Mouse (Mus musculus): ENCODE results near the gene Apol6. TPM values are rescaled to one million over a fixed set of nuclear protein-coding genes. Genes with fewer than 3 reads are reported as not detected.
A peak's percentile ranks its signal among the peaks of the same experiment; 100 is the strongest.

Apol6 gene
- polyA plus RNA-seq, 1 experiment: 4.8 TPM

GRCm38 (mm10) chr15:77068439-77068861 lies 23.9 kb downstream of the Apol6 start:
- Histone ChIP-seq H3K79me2 (ENCODE audit: control insufficient read depth, insufficient read depth) (no peaks in the 10 kb centered on the region), H3K4me2 (ENCODE audit: low read depth) (peak overlapping the region; percentile 62), H3K36me3 (ENCODE audit: control insufficient read depth, insufficient read depth) (no peaks in the 10 kb centered on the region), H3ac (ENCODE audit: control insufficient read depth, insufficient read length) (no peak overlapping the region), H3K27me3 (ENCODE audit: control insufficient read depth, insufficient read depth, insufficient read length) (no peaks in the 10 kb centered on the region), H3K4me3 (no peak overlapping the region)
- TF ChIP-seq MYOG (IDR thresholded peaks at IDR 0.05; ENCODE audit: control insufficient read depth in 1 of 3, insufficient read depth in 1 of 3, insufficient read length in 2 of 3, low read depth in 2 of 3) (no peak), TCF3 (IDR thresholded peaks at IDR 0.05; ENCODE audit: insufficient read length, low read depth) (no peak), MYOD1 (IDR thresholded peaks at IDR 0.05; ENCODE audit: control insufficient read depth in 1 of 3, insufficient read length in 2 of 3, low read depth in 2 of 3) (peak in 1 of 3 experiments; percentile 0), SRF (IDR thresholded peaks at IDR 0.05; ENCODE audit: control insufficient read depth, insufficient read length, low read depth) (no peak), POLR2A (IDR thresholded peaks at IDR 0.05; ENCODE audit: insufficient read length, low read depth) (peak; percentile 15), E2F4 (IDR thresholded peaks at IDR 0.05; ENCODE audit: insufficient read depth) (no peak), REST (IDR thresholded peaks at IDR 0.05; ENCODE audit: insufficient read depth, insufficient read length) (no peak), CEBPB (IDR thresholded peaks at IDR 0.05; ENCODE audit: insufficient read depth, poor library complexity, severe bottlenecking) (no peak), MAX (IDR thresholded peaks at IDR 0.05; ENCODE audit: low read depth) (no peak), USF1 (IDR thresholded peaks at IDR 0.05; ENCODE audit: low read depth) (no peak), POLR2AphosphoS2 (IDR thresholded peaks at IDR 0.05; ENCODE audit: insufficient read length, low read depth) (peak; percentile 44), TCF12 (IDR thresholded peaks at IDR 0.05; ENCODE audit: insufficient read depth, poor library complexity, severe bottlenecking) (no peak)

GRCm38 (mm10) chr15:77069019-77069418 lies 24.5 kb downstream of the Apol6 start:
- Histone ChIP-seq H3K27me3 (ENCODE audit: control insufficient read depth, insufficient read depth, insufficient read length) (no peaks in the 10 kb centered on the region), H3K4me3 (no peak overlapping the region), H3ac (ENCODE audit: control insufficient read depth, insufficient read length) (no peak overlapping the region), H3K36me3 (ENCODE audit: control insufficient read depth, insufficient read depth) (peaks cover 3% of the 10 kb centered on the region), H3K79me2 (ENCODE audit: control insufficient read depth, insufficient read depth) (no peaks in the 10 kb centered on the region), H3K4me2 (ENCODE audit: low read depth) (peak overlapping the region; percentile 62)
- TF ChIP-seq POLR2AphosphoS2 (IDR thresholded peaks at IDR 0.05; ENCODE audit: insufficient read length, low read depth): peak; percentile 95
- TF ChIP-seq CEBPB (IDR thresholded peaks at IDR 0.05; ENCODE audit: insufficient read depth, poor library complexity, severe bottlenecking): peak; percentile 98
- no peak for TF ChIP-seq MYOD1 (IDR thresholded peaks at IDR 0.05; ENCODE audit: control insufficient read depth in 1 of 3, insufficient read length in 2 of 3, low read depth in 2 of 3)
- no peak for TF ChIP-seq SRF (IDR thresholded peaks at IDR 0.05; ENCODE audit: control insufficient read depth, insufficient read length, low read depth)
- TF ChIP-seq REST (IDR thresholded peaks at IDR 0.05; ENCODE audit: insufficient read depth, insufficient read length): no peak
- no peak for TF ChIP-seq E2F4 (IDR thresholded peaks at IDR 0.05; ENCODE audit: insufficient read depth)
- TF ChIP-seq TCF12 (IDR thresholded peaks at IDR 0.05; ENCODE audit: insufficient read depth, poor library complexity, severe bottlenecking): no peak
- no peak for TF ChIP-seq TCF3 (IDR thresholded peaks at IDR 0.05; ENCODE audit: insufficient read length, low read depth)
- peak; percentile 49 for TF ChIP-seq POLR2A (IDR thresholded peaks at IDR 0.05; ENCODE audit: insufficient read length, low read depth)
- no peak for TF ChIP-seq USF1 (IDR thresholded peaks at IDR 0.05; ENCODE audit: low read depth)
- no peak for TF ChIP-seq MYOG (IDR thresholded peaks at IDR 0.05; ENCODE audit: control insufficient read depth in 1 of 3, insufficient read depth in 1 of 3, insufficient read length in 2 of 3, low read depth in 2 of 3)
- TF ChIP-seq MAX (IDR thresholded peaks at IDR 0.05; ENCODE audit: low read depth): no peak

- no peaks in the 10 kb centered on the region for H3K79me2 ChIP-seq (ENCODE audit: control insufficient read depth, insufficient read depth)
- peaks cover 20% of the 10 kb centered on the region for H3K36me3 ChIP-seq (ENCODE audit: control insufficient read depth, insufficient read depth)
- no peaks in the 10 kb centered on the region for H3K27me3 ChIP-seq (ENCODE audit: control insufficient read depth, insufficient read depth, insufficient read length)
- no peak overlapping the region for H3ac ChIP-seq (ENCODE audit: control insufficient read depth, insufficient read length)
- no peak overlapping the region for H3K4me3 ChIP-seq
- no peak overlapping the region for H3K4me2 ChIP-seq (ENCODE audit: low read depth)
- TF ChIP-seq POLR2A (IDR thresholded peaks at IDR 0.05; ENCODE audit: insufficient read length, low read depth): peak; percentile 30
- TF ChIP-seq SRF (IDR thresholded peaks at IDR 0.05; ENCODE audit: control insufficient read depth, insufficient read length, low read depth): no peak
- peak; percentile 95 for TF ChIP-seq POLR2AphosphoS2 (IDR thresholded peaks at IDR 0.05; ENCODE audit: insufficient read length, low read depth)
Observed at GRCm38 (mm10) chr15:77070745-77071268, 26.3 kb downstream of the Apol6 start.

GRCm38 (mm10) chr15:77071501-77071900 lies 27.0 kb downstream of the Apol6 start:
- Histone ChIP-seq H3K79me2 (ENCODE audit: control insufficient read depth, insufficient read depth) (no peaks in the 10 kb centered on the region), H3K27me3 (ENCODE audit: control insufficient read depth, insufficient read depth, insufficient read length) (no peaks in the 10 kb centered on the region), H3K4me2 (ENCODE audit: low read depth) (no peak overlapping the region), H3ac (ENCODE audit: control insufficient read depth, insufficient read length) (no peak overlapping the region), H3K36me3 (ENCODE audit: control insufficient read depth, insufficient read depth) (peaks cover 27% of the 10 kb centered on the region), H3K4me3 (no peak overlapping the region)
- TF ChIP-seq TCF12 (IDR thresholded peaks at IDR 0.05; ENCODE audit: insufficient read depth, poor library complexity, severe bottlenecking) (no peak), POLR2AphosphoS2 (IDR thresholded peaks at IDR 0.05; ENCODE audit: insufficient read length, low read depth) (peak; percentile 82), CEBPB (IDR thresholded peaks at IDR 0.05; ENCODE audit: insufficient read depth, poor library complexity, severe bottlenecking) (no peak), E2F4 (IDR thresholded peaks at IDR 0.05; ENCODE audit: insufficient read depth) (no peak), POLR2A (IDR thresholded peaks at IDR 0.05; ENCODE audit: insufficient read length, low read depth) (peak; percentile 47), SRF (IDR thresholded peaks at IDR 0.05; ENCODE audit: control insufficient read depth, insufficient read length, low read depth) (no peak), MYOD1 (IDR thresholded peaks at IDR 0.05; ENCODE audit: control insufficient read depth in 1 of 3, insufficient read length in 2 of 3, low read depth in 2 of 3) (peak in 1 of 3 experiments; percentile 19), MYOG (IDR thresholded peaks at IDR 0.05; ENCODE audit: control insufficient read depth in 1 of 3, insufficient read depth in 1 of 3, insufficient read length in 2 of 3, low read depth in 2 of 3) (peak in 1 of 3 experiments; percentile 42), TCF3 (IDR thresholded peaks at IDR 0.05; ENCODE audit: insufficient read length, low read depth) (no peak)

Data from myocyte (in vitro differentiated cells).